In genomic region chr6:128225009-128225845, GRCm38 (mm10) we compare ENCODE assay signal across 17 mouse cellular contexts.
DNase-seq lines count a peak whose midpoint lies in the region; ATAC-seq and TF ChIP-seq lines count a peak whose summit lies in the region.
"Had no signal": no experiment of that assay in that cellular context is flagged by ENCODE, and none has a peak within 500 bp of the region (broad histone marks: within the 10 kb centered on the region; RNA-seq: fewer than 3 reads in every experiment).

No protein-coding gene starts in this region.

- TF ChIP-seq EP300 in liver, embryonic 14.5 days (IDR thresholded peaks at IDR 0.05; ENCODE audit: low read depth): no peak

- H3K27me3 ChIP-seq in kidney, adult 2 months (replicated peaks; ENCODE audit: control insufficient read depth, insufficient read depth, low read length): no peaks in the 10 kb centered on the region
- no peaks in the 10 kb centered on the region for H3K27me3 ChIP-seq in liver, embryonic 14.5 days (ENCODE audit: control insufficient read depth, insufficient read depth, low read length)
- no peaks in the 10 kb centered on the region for H3K27me3 ChIP-seq in lung, embryonic 14.5 days (ENCODE audit: insufficient read depth, low read length)
- no peaks in the 10 kb centered on the region for H3K27me3 ChIP-seq in myocyte (ENCODE audit: control insufficient read depth, insufficient read depth, insufficient read length)
- H3K27me3 ChIP-seq in forebrain, embryonic 16.5 days (replicated peaks; ENCODE audit: control insufficient read depth, insufficient read depth, low read length): no peaks in the 10 kb centered on the region
- H3K27me3 ChIP-seq in hindbrain, embryonic 16.5 days (replicated peaks; ENCODE audit: control insufficient read depth, insufficient read depth, low read length): no peaks in the 10 kb centered on the region
- H3K27me3 ChIP-seq: embryonic facial prominence, embryonic 13.5 days had no signal

- H3K4me3 ChIP-seq in kidney, adult 2 months (ENCODE audit: insufficient read depth, low read depth, low read length): no peak overlapping the region
- H3K4me3 ChIP-seq in liver, embryonic 14.5 days (ENCODE audit: insufficient read depth in 1 of 2, low read depth in 2 of 2, low read length in 2 of 2): no peak overlapping the region
- H3K4me3 ChIP-seq in lung, embryonic 14.5 days (ENCODE audit: low read depth, low read length): no peak overlapping the region
- no peak overlapping the region for H3K4me3 ChIP-seq in myocyte
- no peak overlapping the region for H3K4me3 ChIP-seq in forebrain, embryonic 16.5 days (replicated peaks; ENCODE audit: low read length)
- no peak overlapping the region for H3K4me3 ChIP-seq in hindbrain, embryonic 16.5 days (ENCODE audit: low read length)
- H3K4me3 ChIP-seq: embryonic facial prominence, embryonic 13.5 days had no signal

- ATAC-seq in liver, embryonic 14.5 days (ENCODE audit: insufficient read depth): peak; percentile 40; the same call in 1 of the 2 replicates
- ATAC-seq in lung, embryonic 14.5 days (ENCODE audit: insufficient read depth): 0 out of 2 replicates have a peak, but pooled peaks have one; percentile 7
- no peak for ATAC-seq in forebrain, embryonic 16.5 days
- ATAC-seq in hindbrain, embryonic 16.5 days: no peak
- ATAC-seq: hindbrain, postnatal 0 days had no signal

- no peak for TF ChIP-seq CTCF in kidney, adult 2 months (conservative IDR thresholded peaks at IDR 0.05; ENCODE audit: insufficient read depth, insufficient read length, low read depth, low read length)
- TF ChIP-seq CTCF in liver, embryonic 14.5 days (IDR thresholded peaks at IDR 0.05; ENCODE audit: low read depth): no peak
- no peak for TF ChIP-seq CTCF in lung, embryonic 14.5 days (IDR thresholded peaks at IDR 0.05; ENCODE audit: low read depth)

- no peak for TF ChIP-seq POLR2A in kidney, adult 2 months (IDR thresholded peaks at IDR 0.05; ENCODE audit: low read depth, low read length)
- TF ChIP-seq POLR2A in myocyte (IDR thresholded peaks at IDR 0.05; ENCODE audit: insufficient read length, low read depth): peak; percentile 30

- no peaks in the 10 kb centered on the region for H3K79me2 ChIP-seq in myocyte (ENCODE audit: control insufficient read depth, insufficient read depth)

- H3ac ChIP-seq in myocyte (ENCODE audit: control insufficient read depth, insufficient read length): no peak overlapping the region

- no peaks in the 10 kb centered on the region for H3K4me1 ChIP-seq in kidney, adult 2 months (ENCODE audit: control insufficient read depth, insufficient read depth, low read length)
- H3K4me1 ChIP-seq in liver, embryonic 14.5 days (replicated peaks; ENCODE audit: control insufficient read depth in 2 of 2, insufficient read depth in 2 of 2, low read length in 1 of 2): peaks cover 0 to 6% of the 10 kb centered on the region in 2 experiments; a peak in 1 of 4 replicates
- no peaks in the 10 kb centered on the region for H3K4me1 ChIP-seq in lung, embryonic 14.5 days (ENCODE audit: insufficient read depth)
- 0 out of 2 replicates have a peak, but pooled peaks cover 2% of the 10 kb centered on the region for H3K4me1 ChIP-seq in forebrain, embryonic 16.5 days (replicated peaks; ENCODE audit: control insufficient read depth, insufficient read depth, low read length)
- H3K4me1 ChIP-seq in hindbrain, embryonic 16.5 days (ENCODE audit: control insufficient read depth, insufficient read depth, low read depth, low read length): no peaks in the 10 kb centered on the region

- peak; percentile 9 for DNase-seq in kidney, adult 2 months
- DNase-seq in kidney, adult 8-10 months: no peak
- no peak for DNase-seq in liver, embryonic 14.5 days (ENCODE audit: low read depth in 3 of 3, low spot score in 3 of 3)
- DNase-seq in lung, embryonic 14.5 days: no peak
- no peak for DNase-seq in thymus, postnatal 10 days (ENCODE audit: low spot score in 2 of 2)
- DNase-seq: adrenal gland, postnatal 10 days; cerebellum, adult 8-10 months; gastrocnemius, postnatal 36 days; heart, postnatal 14 days; midbrain, embryonic 14.5 days; right cerebral cortex, postnatal 25 days had no signal

- H3K27ac ChIP-seq in kidney, adult 2 months (ENCODE audit: insufficient read depth, low read depth, low read length): no peak overlapping the region
- no peak overlapping the region; the same call in 1 of the 2 replicates for H3K27ac ChIP-seq in liver, embryonic 14.5 days
- H3K27ac ChIP-seq in lung, embryonic 14.5 days (ENCODE audit: low read depth): no peak overlapping the region
- H3K27ac ChIP-seq in forebrain, embryonic 16.5 days (ENCODE audit: low read length): no peak overlapping the region
- no peak overlapping the region for H3K27ac ChIP-seq in hindbrain, embryonic 16.5 days (ENCODE audit: low read depth, low read length)
- H3K27ac ChIP-seq: embryonic facial prominence, embryonic 13.5 days; hindbrain, postnatal 0 days had no signal

- no peaks in the 10 kb centered on the region for H3K36me3 ChIP-seq in kidney, adult 2 months (ENCODE audit: control insufficient read depth, insufficient read depth, low read length)
- no peaks in the 10 kb centered on the region for H3K36me3 ChIP-seq in liver, embryonic 14.5 days (replicated peaks; ENCODE audit: control insufficient read depth, insufficient read depth, low read depth)
- H3K36me3 ChIP-seq in lung, embryonic 14.5 days (ENCODE audit: insufficient read depth): no peaks in the 10 kb centered on the region
- peaks cover 25% of the 10 kb centered on the region for H3K36me3 ChIP-seq in myocyte (ENCODE audit: control insufficient read depth, insufficient read depth)
- no peaks in the 10 kb centered on the region for H3K36me3 ChIP-seq in forebrain, embryonic 16.5 days (ENCODE audit: control insufficient read depth, insufficient read depth)
- no peaks in the 10 kb centered on the region for H3K36me3 ChIP-seq in hindbrain, embryonic 16.5 days (ENCODE audit: control insufficient read depth, insufficient read depth, low read length)
- H3K36me3 ChIP-seq: embryonic facial prominence, embryonic 13.5 days; G1E had no signal

- H3K9ac ChIP-seq in liver, embryonic 14.5 days (replicated peaks): no peak overlapping the region
- no peak overlapping the region for H3K9ac ChIP-seq in lung, embryonic 14.5 days
- H3K9ac ChIP-seq in forebrain, embryonic 16.5 days (replicated peaks; ENCODE audit: low read depth, low read length): no peak overlapping the region
- H3K9ac ChIP-seq in hindbrain, embryonic 16.5 days (ENCODE audit: low read depth, low read length): no peak overlapping the region
- H3K9ac ChIP-seq: embryonic facial prominence, embryonic 13.5 days had no signal

- no peaks in the 10 kb centered on the region for H3K9me3 ChIP-seq in liver, embryonic 14.5 days (ENCODE audit: control insufficient read depth, low read length)
- no peaks in the 10 kb centered on the region for H3K9me3 ChIP-seq in lung, embryonic 14.5 days (ENCODE audit: low read depth, low read length)
- H3K9me3 ChIP-seq in forebrain, embryonic 16.5 days (ENCODE audit: control insufficient read depth, low read length): no peaks in the 10 kb centered on the region
- no peaks in the 10 kb centered on the region for H3K9me3 ChIP-seq in hindbrain, embryonic 16.5 days (ENCODE audit: control insufficient read depth, low read length)
- H3K9me3 ChIP-seq: embryonic facial prominence, embryonic 13.5 days had no signal

- no peak overlapping the region for H3K4me2 ChIP-seq in liver, embryonic 14.5 days (ENCODE audit: low read depth)
- no peak overlapping the region for H3K4me2 ChIP-seq in lung, embryonic 14.5 days
- H3K4me2 ChIP-seq in myocyte (ENCODE audit: low read depth): no peak overlapping the region
- H3K4me2 ChIP-seq in forebrain, embryonic 16.5 days (ENCODE audit: low read length): no peak overlapping the region
- H3K4me2 ChIP-seq in hindbrain, embryonic 16.5 days (ENCODE audit: low read length): no peak overlapping the region
- H3K4me2 ChIP-seq: embryonic facial prominence, embryonic 13.5 days had no signal

- WGBS in kidney, adult 2 months: 49% methylated on average over 4 of the region's 4 CpGs
- 70% methylated on average over 4 of the region's 4 CpGs for WGBS in liver, embryonic 14.5 days (ENCODE audit: insufficient replicate concordance)
- WGBS in lung, embryonic 14.5 days: 50% methylated on average over 4 of the region's 4 CpGs
- 76% methylated on average over 4 of the region's 4 CpGs for WGBS in forebrain, embryonic 16.5 days
- 83% methylated on average over 4 of the region's 4 CpGs for WGBS in hindbrain, embryonic 16.5 days

TF ChIP-seq in myocyte, 11 proteins besides CTCF, POLR2A, EP300 and RAD21:
- TF ChIP-seq TCF3 (IDR thresholded peaks at IDR 0.05; ENCODE audit: insufficient read length, low read depth) (no peak), POLR2AphosphoS2 (IDR thresholded peaks at IDR 0.05; ENCODE audit: insufficient read length, low read depth) (peak; percentile 63), E2F4 (IDR thresholded peaks at IDR 0.05; ENCODE audit: insufficient read depth) (no peak), MYOD1 (IDR thresholded peaks at IDR 0.05; ENCODE audit: control insufficient read depth in 1 of 3, insufficient read length in 2 of 3, low read depth in 2 of 3) (peak in 1 of 3 experiments; percentile 9), MAX (IDR thresholded peaks at IDR 0.05; ENCODE audit: low read depth) (no peak), TCF12 (IDR thresholded peaks at IDR 0.05; ENCODE audit: insufficient read depth, poor library complexity, severe bottlenecking) (no peak), USF1 (IDR thresholded peaks at IDR 0.05; ENCODE audit: low read depth) (no peak), MYOG (IDR thresholded peaks at IDR 0.05; ENCODE audit: control insufficient read depth in 1 of 3, insufficient read depth in 1 of 3, insufficient read length in 2 of 3, low read depth in 2 of 3) (no peak), CEBPB (IDR thresholded peaks at IDR 0.05; ENCODE audit: insufficient read depth, poor library complexity, severe bottlenecking) (no peak)
TF ChIP-seq in myocyte: peak in this region for 2.

Comparison
In these comparisons a context has a peak if more than half of its experiments do, and no peak if none do; other contexts are left out.
1. ATAC-seq: peak in liver, embryonic 14.5 days (single experiment) and lung, embryonic 14.5 days (single experiment); none in forebrain, embryonic 16.5 days (single experiment) and hindbrain, embryonic 16.5 days (single experiment).